Mouse (Mus musculus): ENCODE data around the gene Btbd9. TPM values are rescaled to one million over a fixed set of nuclear protein-coding genes. Genes with fewer than 3 reads are reported as not detected.

Btbd9 gene
- polyA plus RNA-seq, 1 experiment, result 43.5 TPM

DNA sequence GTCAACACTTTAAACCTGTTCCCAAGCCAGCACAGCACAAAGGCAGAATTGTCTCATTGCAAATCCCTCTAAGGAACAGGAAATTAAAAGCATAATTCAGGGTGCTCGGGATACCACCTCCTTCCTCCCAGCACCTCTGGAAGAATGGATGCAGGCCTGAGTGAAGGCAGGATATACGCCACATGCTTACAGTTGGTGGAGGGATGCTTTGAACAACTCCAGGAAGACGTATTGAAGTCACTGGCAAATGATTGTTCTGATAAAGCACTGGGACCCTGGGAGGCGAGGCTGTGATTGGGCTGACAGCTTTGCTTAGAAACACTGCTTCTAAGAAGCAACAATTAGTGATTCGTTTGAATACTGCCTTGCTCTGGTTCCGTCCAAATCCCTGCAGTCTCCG lies 140.8 kb downstream of the Btbd9 start:
- H3K27ac ChIP-seq (ENCODE audit: insufficient read depth, low read length), result no peak overlapping the region
- peaks cover 2% of the 10 kb centered on the region for H3K4me1 ChIP-seq (ENCODE audit: control insufficient read depth, insufficient read depth, low read length)
- TF ChIP-seq POLR2A (IDR thresholded peaks at IDR 0.05; ENCODE audit: extremely low read depth, insufficient read depth, low read length) (no peak), CTCF (IDR thresholded peaks at IDR 0.05; ENCODE audit: extremely low read depth, insufficient read depth, low read length) (no peak)
- H3K4me3 ChIP-seq (ENCODE audit: insufficient read depth, low read length), result no peak overlapping the region

DNA sequence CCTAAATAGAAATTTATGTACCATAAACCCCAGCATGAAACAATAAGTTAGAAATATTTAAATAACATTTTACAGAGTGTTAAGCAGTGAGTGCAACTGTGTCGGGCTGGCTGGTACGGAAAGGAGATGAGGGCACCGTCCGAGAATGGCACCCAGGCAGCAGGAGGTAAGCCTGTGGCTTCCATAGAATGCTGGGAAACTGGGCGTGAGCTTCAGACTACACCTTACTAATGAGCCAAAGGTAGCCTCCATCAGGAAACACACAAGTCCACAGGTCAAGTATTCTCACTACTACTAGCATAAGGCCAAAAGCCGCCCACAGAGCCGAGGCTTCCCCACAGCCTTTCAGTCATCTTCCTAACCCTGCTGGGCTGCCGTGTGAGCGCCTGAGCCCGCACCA lies 144.2 kb downstream of the Btbd9 start:
- Histone ChIP-seq H3K4me3 (ENCODE audit: insufficient read depth, low read length) (no peak overlapping the region), H3K4me1 (ENCODE audit: control insufficient read depth, insufficient read depth, low read length) (peaks cover 2% of the 10 kb centered on the region), H3K27ac (ENCODE audit: insufficient read depth, low read length) (no peak overlapping the region)
- TF ChIP-seq CTCF (IDR thresholded peaks at IDR 0.05; ENCODE audit: extremely low read depth, insufficient read depth, low read length), result no peak
- TF ChIP-seq POLR2A (IDR thresholded peaks at IDR 0.05; ENCODE audit: extremely low read depth, insufficient read depth, low read length), result no peak

DNA sequence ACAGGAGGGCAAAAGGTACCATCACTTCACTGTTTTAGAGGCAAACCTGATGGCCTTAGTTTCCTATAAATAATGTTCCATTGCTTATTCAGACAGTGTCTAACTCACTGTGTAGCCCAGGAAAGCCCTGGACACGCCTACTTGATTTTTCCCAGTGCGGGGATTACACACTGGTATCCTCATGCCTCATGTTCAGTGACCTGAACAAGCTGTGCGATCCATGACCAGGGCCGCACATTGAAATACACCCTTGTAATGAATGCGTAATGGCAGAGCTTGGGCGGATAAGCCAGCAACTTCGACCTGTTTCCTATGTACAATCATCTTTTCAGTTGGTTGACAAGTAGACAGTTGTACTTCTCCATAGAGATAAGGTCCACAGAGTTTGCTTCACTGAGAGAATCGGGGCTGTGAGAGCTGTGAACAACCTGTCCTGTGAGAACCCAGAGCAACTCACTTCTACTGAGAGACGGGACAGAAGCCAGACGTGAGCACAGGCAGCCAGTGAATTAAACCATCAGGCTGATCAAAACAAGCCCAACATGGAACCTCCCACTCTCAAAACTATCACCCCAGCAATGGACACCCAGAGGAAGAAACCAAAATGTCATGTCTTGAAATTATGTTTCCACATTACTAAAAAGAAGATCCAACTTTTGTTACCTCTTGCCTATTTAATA lies 145.2 kb downstream of the Btbd9 start:
- TF ChIP-seq CTCF (IDR thresholded peaks at IDR 0.05; ENCODE audit: extremely low read depth, insufficient read depth, low read length) (no peak), POLR2A (IDR thresholded peaks at IDR 0.05; ENCODE audit: extremely low read depth, insufficient read depth, low read length) (no peak)
- H3K4me3 ChIP-seq (ENCODE audit: insufficient read depth, low read length), result no peak overlapping the region
- H3K27ac ChIP-seq (ENCODE audit: insufficient read depth, low read length), result no peak overlapping the region

DNA sequence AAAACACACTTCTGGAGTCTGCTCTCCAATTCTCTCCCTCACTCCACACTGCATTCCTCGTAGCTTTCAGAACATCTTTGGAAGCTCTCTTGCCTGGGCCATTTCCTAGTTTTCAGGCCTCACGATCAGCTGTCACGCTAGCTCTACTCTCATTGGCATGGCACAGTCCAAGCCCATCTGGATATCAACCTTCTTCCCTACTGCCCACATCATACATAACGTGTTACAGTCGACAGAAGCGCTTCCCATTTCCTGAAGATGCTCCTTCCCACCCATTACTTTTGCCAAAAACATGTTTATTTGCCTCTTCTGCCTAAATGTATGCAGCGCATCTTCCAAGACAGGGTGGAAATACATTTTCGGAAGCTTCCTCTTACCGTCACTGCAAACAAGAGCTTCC lies 147.6 kb downstream of the Btbd9 start:
- no peak overlapping the region for H3K4me3 ChIP-seq (ENCODE audit: insufficient read depth, low read length)
- no peaks in the 10 kb centered on the region; the same call in 1 of the 2 replicates for H3K4me1 ChIP-seq (ENCODE audit: control insufficient read depth, insufficient read depth, low read length)
- TF ChIP-seq CTCF (IDR thresholded peaks at IDR 0.05; ENCODE audit: extremely low read depth, insufficient read depth, low read length) (no peak), POLR2A (IDR thresholded peaks at IDR 0.05; ENCODE audit: extremely low read depth, insufficient read depth, low read length) (no peak)
- no peak overlapping the region for H3K27ac ChIP-seq (ENCODE audit: insufficient read depth, low read length)

More for the DNA sequence above, 145.2 kb downstream of the Btbd9 start:
- peaks cover 2% of the 10 kb centered on the region for H3K4me1 ChIP-seq (ENCODE audit: control insufficient read depth, insufficient read depth, low read length)

DNA sequence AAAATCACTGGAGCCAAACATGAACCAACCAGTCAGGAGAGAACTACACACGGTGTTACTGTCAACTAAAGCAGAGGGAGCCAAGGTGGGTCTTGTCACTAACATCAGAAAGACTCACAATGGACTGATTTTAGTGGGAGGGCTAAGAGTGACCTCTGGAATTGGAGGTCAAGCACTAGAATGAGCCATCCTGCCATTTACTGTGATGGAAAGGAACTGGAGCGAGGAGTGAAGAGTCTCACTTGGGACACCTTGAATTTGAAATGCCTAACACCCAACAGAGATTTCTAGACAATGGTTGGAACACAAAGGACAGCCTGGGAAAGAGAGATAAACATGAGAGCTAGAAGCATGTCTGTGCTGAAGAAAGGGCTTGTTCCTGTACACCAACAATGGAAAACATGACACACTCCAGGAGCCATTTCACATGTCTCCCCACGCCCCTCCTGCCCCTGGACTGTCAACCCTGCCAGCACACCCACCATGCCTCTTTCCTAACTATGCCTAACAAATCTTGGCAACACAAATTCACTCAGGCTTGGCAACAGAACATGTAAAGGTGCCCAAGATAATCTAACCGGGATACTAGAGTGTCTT lies 152.9 kb downstream of the Btbd9 start:
- no peak for TF ChIP-seq POLR2A (IDR thresholded peaks at IDR 0.05; ENCODE audit: extremely low read depth, insufficient read depth, low read length)
- no peak for TF ChIP-seq CTCF (IDR thresholded peaks at IDR 0.05; ENCODE audit: extremely low read depth, insufficient read depth, low read length)
- Histone ChIP-seq H3K4me3 (ENCODE audit: insufficient read depth, low read length) (no peak overlapping the region), H3K27ac (ENCODE audit: insufficient read depth, low read length) (no peak overlapping the region), H3K4me1 (ENCODE audit: control insufficient read depth, insufficient read depth, low read length) (no peaks in the 10 kb centered on the region)

DNA sequence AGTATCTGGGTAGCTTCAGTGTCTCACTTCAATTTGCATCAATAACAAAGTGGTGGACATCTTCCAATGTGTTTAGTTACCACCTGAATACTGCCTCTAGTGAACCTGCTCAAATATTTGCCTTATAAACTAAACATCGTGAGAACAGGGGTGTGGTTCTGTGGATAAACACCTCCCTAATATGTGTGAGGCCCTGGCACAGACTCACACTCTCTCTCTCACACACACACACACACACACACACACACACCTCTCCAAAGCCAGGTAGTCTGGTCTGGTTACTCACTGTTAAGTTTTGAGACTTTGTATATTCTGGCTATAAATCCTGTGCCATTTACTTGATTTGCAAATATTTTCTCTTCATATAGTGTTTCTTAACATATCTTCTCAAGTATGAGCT lies 154.0 kb downstream of the Btbd9 start:
- Histone ChIP-seq H3K4me3 (ENCODE audit: insufficient read depth, low read length) (no peak overlapping the region), H3K4me1 (ENCODE audit: control insufficient read depth, insufficient read depth, low read length) (no peaks in the 10 kb centered on the region), H3K27ac (ENCODE audit: insufficient read depth, low read length) (no peak overlapping the region)
- TF ChIP-seq CTCF (IDR thresholded peaks at IDR 0.05; ENCODE audit: extremely low read depth, insufficient read depth, low read length), result no peak
- no peak for TF ChIP-seq POLR2A (IDR thresholded peaks at IDR 0.05; ENCODE audit: extremely low read depth, insufficient read depth, low read length)

DNA sequence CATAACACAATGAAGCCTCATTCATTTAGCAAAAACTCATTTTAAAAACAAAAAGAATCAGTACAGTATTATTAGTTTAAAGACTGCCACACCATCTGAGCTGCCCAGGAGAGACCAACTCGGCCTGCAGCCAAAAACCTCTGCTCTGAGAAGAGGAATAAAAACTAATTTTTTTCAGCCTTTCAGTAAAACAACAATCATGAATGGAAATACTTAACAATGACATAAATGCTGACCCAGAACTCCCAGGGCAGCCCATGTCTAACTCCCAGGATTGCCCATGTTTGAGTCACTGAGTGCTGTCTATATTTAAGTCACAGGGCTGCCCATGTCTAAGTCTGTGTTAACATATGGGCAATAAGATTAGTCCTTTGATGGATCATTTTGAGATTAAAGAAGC lies 155.0 kb downstream of the Btbd9 start:
- TF ChIP-seq CTCF (IDR thresholded peaks at IDR 0.05; ENCODE audit: extremely low read depth, insufficient read depth, low read length), result no peak
- TF ChIP-seq POLR2A (IDR thresholded peaks at IDR 0.05; ENCODE audit: extremely low read depth, insufficient read depth, low read length), result no peak
- no peak overlapping the region for H3K4me3 ChIP-seq (ENCODE audit: insufficient read depth, low read length)

DNA sequence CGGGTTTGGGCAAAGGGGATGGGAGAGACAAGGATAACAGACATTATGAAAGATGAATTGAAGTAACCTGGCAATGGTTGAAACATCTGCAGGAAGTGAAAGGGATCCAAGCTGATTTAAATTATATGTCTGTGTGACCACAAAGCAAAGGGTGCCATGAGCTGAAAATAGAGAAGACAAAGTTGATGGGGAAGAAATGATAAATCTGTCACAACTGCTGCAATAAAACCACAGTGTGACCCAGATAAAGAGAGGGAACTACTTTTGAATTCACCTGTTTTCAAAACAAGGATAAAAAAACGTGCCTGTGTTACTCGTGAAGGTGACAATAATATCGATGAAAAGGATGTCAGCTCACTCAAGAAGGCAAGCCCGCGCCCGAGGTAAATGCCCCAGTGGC lies 156.8 kb downstream of the Btbd9 start:
- no peak overlapping the region for H3K27ac ChIP-seq (ENCODE audit: insufficient read depth, low read length)

More for the DNA sequence above, 155.0 kb downstream of the Btbd9 start:
- Histone ChIP-seq H3K4me1 (ENCODE audit: control insufficient read depth, insufficient read depth, low read length) (no peaks in the 10 kb centered on the region), H3K27ac (ENCODE audit: insufficient read depth, low read length) (no peak overlapping the region)

DNA sequence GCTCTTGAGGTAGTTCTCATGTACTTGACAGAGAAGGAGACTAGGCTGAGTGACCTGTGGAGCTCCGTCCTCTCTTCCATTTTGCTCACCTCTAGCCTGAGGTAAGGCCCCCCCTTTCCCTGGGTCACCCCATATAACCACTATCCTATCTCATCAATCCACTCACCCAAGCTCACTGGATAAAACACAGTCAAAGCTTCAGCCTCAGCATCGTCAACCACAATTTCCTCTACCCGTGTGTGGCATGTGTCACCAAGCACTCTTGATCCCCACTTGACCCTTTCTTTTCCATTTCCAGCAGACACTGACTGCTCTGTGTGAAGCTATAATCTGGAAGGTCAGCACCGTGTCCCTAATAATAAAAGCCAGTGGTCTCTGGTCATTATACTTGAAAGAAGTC lies 157.8 kb downstream of the Btbd9 start:
- Histone ChIP-seq H3K27ac (ENCODE audit: insufficient read depth, low read length) (no peak overlapping the region), H3K4me1 (ENCODE audit: control insufficient read depth, insufficient read depth, low read length) (no peaks in the 10 kb centered on the region), H3K4me3 (ENCODE audit: insufficient read depth, low read length) (no peak overlapping the region)
- TF ChIP-seq CTCF (IDR thresholded peaks at IDR 0.05; ENCODE audit: extremely low read depth, insufficient read depth, low read length) (no peak), POLR2A (IDR thresholded peaks at IDR 0.05; ENCODE audit: extremely low read depth, insufficient read depth, low read length) (no peak)

More for the DNA sequence above, 156.8 kb downstream of the Btbd9 start:
- Histone ChIP-seq H3K4me1 (ENCODE audit: control insufficient read depth, insufficient read depth, low read length) (no peaks in the 10 kb centered on the region), H3K4me3 (ENCODE audit: insufficient read depth, low read length) (no peak overlapping the region)
- TF ChIP-seq CTCF (IDR thresholded peaks at IDR 0.05; ENCODE audit: extremely low read depth, insufficient read depth, low read length) (no peak), POLR2A (IDR thresholded peaks at IDR 0.05; ENCODE audit: extremely low read depth, insufficient read depth, low read length) (no peak)

DNA sequence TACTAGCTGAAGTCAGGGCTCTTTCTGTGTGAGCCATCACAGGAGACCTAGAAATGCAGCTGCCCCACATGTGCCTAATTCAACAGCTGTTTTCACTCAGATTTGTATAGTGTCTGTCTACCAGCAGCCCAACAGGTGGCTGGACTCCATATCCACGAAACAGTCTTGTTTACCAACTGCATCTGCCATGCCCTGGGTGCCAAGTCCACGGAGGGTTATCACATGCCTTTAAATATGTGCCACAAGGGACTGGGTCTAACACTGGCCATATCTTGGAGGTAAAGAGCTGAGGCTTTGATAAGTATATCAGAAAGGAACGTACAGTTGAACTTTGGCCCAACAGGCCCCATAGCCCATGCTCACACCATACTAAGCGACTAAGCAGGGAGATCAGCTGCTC lies 159.2 kb downstream of the Btbd9 start:
- TF ChIP-seq CTCF (IDR thresholded peaks at IDR 0.05; ENCODE audit: extremely low read depth, insufficient read depth, low read length) (no peak), POLR2A (IDR thresholded peaks at IDR 0.05; ENCODE audit: extremely low read depth, insufficient read depth, low read length) (no peak)
- Histone ChIP-seq H3K27ac (ENCODE audit: insufficient read depth, low read length) (no peak overlapping the region), H3K4me1 (ENCODE audit: control insufficient read depth, insufficient read depth, low read length) (no peaks in the 10 kb centered on the region), H3K4me3 (ENCODE audit: insufficient read depth, low read length) (no peak overlapping the region)
